In the genomic region with DNA sequence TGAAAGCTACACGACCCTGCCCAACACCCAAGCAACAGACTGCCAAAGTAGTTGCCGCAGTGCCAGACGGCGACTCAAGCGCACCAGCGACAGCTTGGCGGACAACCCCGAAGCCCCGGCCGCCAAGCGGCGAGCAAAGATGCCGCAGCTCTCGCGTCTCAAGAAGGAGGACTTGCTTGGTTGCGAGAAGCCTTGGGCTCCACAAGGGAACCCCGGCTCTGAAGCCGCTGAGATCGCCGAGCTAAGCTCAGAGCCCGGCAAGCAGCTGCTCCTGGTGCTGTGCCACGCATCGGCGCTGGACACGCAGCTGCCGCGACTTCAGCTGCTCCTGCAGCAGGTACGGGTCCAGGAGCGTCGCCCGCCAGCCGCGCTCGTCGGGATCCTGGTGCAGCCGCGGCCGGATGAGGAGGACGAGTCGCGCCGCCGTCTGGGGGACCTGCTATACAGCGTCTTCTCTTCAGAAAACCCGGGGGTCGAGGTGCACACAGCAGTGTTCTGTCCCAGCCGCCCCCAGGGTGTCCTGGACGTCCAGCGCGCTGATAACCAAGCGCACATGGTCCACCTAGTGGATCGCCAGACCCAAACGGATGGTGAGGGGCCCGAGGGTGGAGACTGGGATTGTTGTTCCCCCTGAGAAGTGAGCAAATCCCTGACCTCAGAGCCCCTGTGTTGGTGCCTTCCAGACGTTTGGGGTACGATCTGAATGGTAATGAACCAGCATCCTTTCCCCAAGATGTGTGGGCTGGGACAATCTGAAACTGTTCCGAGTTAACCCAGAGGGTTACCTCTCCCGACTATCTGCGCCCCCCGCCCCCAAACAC, we compare ENCODE assay signal across 8 mouse cellular contexts. TPM values are rescaled to one million over a fixed set of nuclear protein-coding genes. Genes with fewer than 3 reads are reported as not detected.
DNase-seq lines count a peak whose midpoint lies in the region; ATAC-seq and TF ChIP-seq lines count a peak whose summit lies in the region.

No protein-coding gene starts in this region.

- 0 out of 2 replicates have a peak, but pooled peaks have one; percentile 50 for ATAC-seq in embryonic facial prominence, embryonic 11.5 days (replicated peaks; ENCODE audit: insufficient number of reproducible peaks, low FRiP score, low TSS enrichment, low read depth)
- ATAC-seq in heart, postnatal 0 days (ENCODE audit: insufficient read depth, low read depth): peak; percentile 30; the same call in 1 of the 2 replicates
- ATAC-seq in lung, embryonic 15.5 days (ENCODE audit: borderline replicate concordance, extremely low read depth, low FRiP score, low TSS enrichment): peak; percentile 46
- no peak for ATAC-seq in erythroid progenitor cell, adult 5-6 weeks (replicated peaks; ENCODE audit: low FRiP score, poor library complexity, severe bottlenecking)

- peak; percentile 72 for DNase-seq in CD4-positive, CD25-positive, alpha-beta regulatory T cell, adult 2 months (ENCODE audit: low read depth, low spot score)
- peak; percentile 62 for DNase-seq in adrenal gland, postnatal 10 days
- DNase-seq in embryonic facial prominence, embryonic 11.5 days (ENCODE audit: low spot score): peak; percentile 77
- DNase-seq in heart, postnatal 0 days (ENCODE audit: low spot score): peak; percentile 13
- DNase-seq in layer of hippocampus, adult 8-10 months (ENCODE audit: low spot score in 2 of 2): peak; percentile 48 to 67
- DNase-seq in retina, embryonic 14.5 days (ENCODE audit: low spot score): peak; percentile 75

- H3K36me3 ChIP-seq in embryonic facial prominence, embryonic 11.5 days (replicated peaks; ENCODE audit: control insufficient read depth, insufficient read depth, low read depth, low read length): no peaks in the 10 kb centered on the region
- H3K36me3 ChIP-seq in heart, postnatal 0 days (replicated peaks; ENCODE audit: control insufficient read depth, insufficient read depth, low read length): no peaks in the 10 kb centered on the region
- no peaks in the 10 kb centered on the region for H3K36me3 ChIP-seq in lung, embryonic 15.5 days

- H3K4me1 ChIP-seq in embryonic facial prominence, embryonic 11.5 days (ENCODE audit: control insufficient read depth, insufficient read depth, low read length): no peaks in the 10 kb centered on the region
- no peaks in the 10 kb centered on the region for H3K4me1 ChIP-seq in heart, postnatal 0 days (ENCODE audit: control insufficient read depth, insufficient read depth)
- H3K4me1 ChIP-seq in lung, embryonic 15.5 days: 0 out of 2 replicates have a peak, but pooled peaks cover 3% of the 10 kb centered on the region

- no peak for TF ChIP-seq EP300 in heart, postnatal 0 days (IDR thresholded peaks at IDR 0.05; ENCODE audit: low read depth)

- peak overlapping the region; percentile 55 for H3K9ac ChIP-seq in embryonic facial prominence, embryonic 11.5 days (replicated peaks; ENCODE audit: low read length)
- H3K9ac ChIP-seq in heart, postnatal 0 days (replicated peaks; ENCODE audit: low read depth, low read length): peak overlapping the region; percentile 12
- peak overlapping the region; percentile 38 for H3K9ac ChIP-seq in lung, embryonic 15.5 days

- no peaks in the 10 kb centered on the region for H3K9me3 ChIP-seq in embryonic facial prominence, embryonic 11.5 days (replicated peaks; ENCODE audit: control insufficient read depth, low read length)
- H3K9me3 ChIP-seq in heart, postnatal 0 days (replicated peaks; ENCODE audit: control insufficient read depth, low read length): no peaks in the 10 kb centered on the region
- H3K9me3 ChIP-seq in lung, embryonic 15.5 days: no peaks in the 10 kb centered on the region

- H3K27me3 ChIP-seq in embryonic facial prominence, embryonic 11.5 days (ENCODE audit: control insufficient read depth, insufficient read depth, low read length): peaks cover 7% of the 10 kb centered on the region
- peaks cover 39% of the 10 kb centered on the region for H3K27me3 ChIP-seq in heart, postnatal 0 days (ENCODE audit: control insufficient read depth, insufficient read depth, low read length)
- H3K27me3 ChIP-seq in lung, embryonic 15.5 days: peaks cover 34% of the 10 kb centered on the region

- no peak overlapping the region for H3K27ac ChIP-seq in embryonic facial prominence, embryonic 11.5 days (replicated peaks; ENCODE audit: low read depth, low read length)
- H3K27ac ChIP-seq in heart, postnatal 0 days (ENCODE audit: low read depth): no peak overlapping the region
- no peak overlapping the region for H3K27ac ChIP-seq in lung, embryonic 15.5 days

- 0 out of 2 replicates have a peak, but pooled peaks have one; percentile 16 for TF ChIP-seq CTCF in heart, postnatal 0 days (IDR thresholded peaks at IDR 0.05; ENCODE audit: low read depth)

- H3K4me3 ChIP-seq in embryonic facial prominence, embryonic 11.5 days (ENCODE audit: low read depth, low read length): peak overlapping the region; percentile 40
- H3K4me3 ChIP-seq in heart, postnatal 0 days (ENCODE audit: low read depth, low read length): peak overlapping the region; percentile 52
- H3K4me3 ChIP-seq in lung, embryonic 15.5 days: peak overlapping the region; percentile 43

- peak overlapping the region; percentile 90 for H3K4me2 ChIP-seq in embryonic facial prominence, embryonic 11.5 days (ENCODE audit: low read depth, low read length)
- H3K4me2 ChIP-seq in heart, postnatal 0 days (ENCODE audit: low read depth, low read length): peak overlapping the region; percentile 79
- H3K4me2 ChIP-seq in lung, embryonic 15.5 days: peak overlapping the region; percentile 89

- 4% methylated on average over 60 of the region's 60 CpGs for WGBS in embryonic facial prominence, embryonic 11.5 days
- 3% methylated on average over 57 of the region's 60 CpGs for WGBS in heart, postnatal 0 days
- 2% methylated on average over 60 of the region's 60 CpGs for WGBS in lung, embryonic 15.5 days

RNA-seq across cellular contexts. Expression of gene Spata3, which starts 1.8 kb away (rescaled TPM):
- not detected for total RNA-seq in adrenal gland, postnatal 10 days (2021)
- polyA plus RNA-seq in embryonic facial prominence, embryonic 11.5 days (2014; fragmentation: Nextera tagmentation; extraction: Ambion mirVana): not detected in 2 replicates
- total RNA-seq in heart, postnatal 0 days (2014; rRNA removed; ENCODE audit: low replicate concordance): not detected in 2 replicates
- polyA plus RNA-seq in heart, postnatal 0 days (2015; fragmentation: Nextera tagmentation; extraction: Ambion mirVana): not detected in 2 replicates
- total RNA-seq in layer of hippocampus, adult 8-10 months (2022): 1 to 10 TPM; 1.1 to 1.7 (median 1.3) TPM
- polyA plus RNA-seq in lung, embryonic 15.5 days (2015; fragmentation: Nextera tagmentation; extraction: Ambion mirVana): not detected in 2 replicates
- not detected in 2 replicates for total RNA-seq in erythroid progenitor cell, adult 5-6 weeks (2015; ENCODE audit: low replicate concordance)
- total RNA-seq in erythroid progenitor cell, adult 5-6 weeks (2017; ENCODE audit: low replicate concordance): not detected in 2 replicates

RNA-seq across cellular contexts. Expression of gene 2810459M11Rik, which starts 27.2 kb away (rescaled TPM):
- 1 to 10 TPM; 3.7 to 8.0 TPM for total RNA-seq in adrenal gland, postnatal 10 days (2021)
- polyA plus RNA-seq in embryonic facial prominence, embryonic 11.5 days (2014; fragmentation: Nextera tagmentation; extraction: Ambion mirVana): 0.25 and 0.40 TPM in 2 replicates
- not detected in 2 replicates for total RNA-seq in heart, postnatal 0 days (2014; rRNA removed; ENCODE audit: low replicate concordance)
- not detected in 2 replicates for polyA plus RNA-seq in heart, postnatal 0 days (2015; fragmentation: Nextera tagmentation; extraction: Ambion mirVana)
- total RNA-seq in layer of hippocampus, adult 8-10 months (2022): 10 to 100 TPM; 12.6 to 22.3 (median 17.2) TPM
- 1.2 TPM in 2 replicates for polyA plus RNA-seq in lung, embryonic 15.5 days (2015; fragmentation: Nextera tagmentation; extraction: Ambion mirVana)
- total RNA-seq in erythroid progenitor cell, adult 5-6 weeks (2015; ENCODE audit: low replicate concordance): not detected in 2 replicates
- total RNA-seq in erythroid progenitor cell, adult 5-6 weeks (2017; ENCODE audit: low replicate concordance): not detected in 2 replicates

RNA-seq across cellular contexts. Expression of gene Psmd1, which starts 45.7 kb away (rescaled TPM):
- 100 to 1,000 TPM in 1 of 2 experiments, 10 to 100 TPM in 1; 95.2 to 101 TPM for total RNA-seq in adrenal gland, postnatal 10 days (2021)
- polyA plus RNA-seq in embryonic facial prominence, embryonic 11.5 days (2014; fragmentation: Nextera tagmentation; extraction: Ambion mirVana): 244 and 245 TPM in 2 replicates
- 58.3 and 101 TPM in 2 replicates for total RNA-seq in heart, postnatal 0 days (2014; rRNA removed; ENCODE audit: low replicate concordance)
- polyA plus RNA-seq in heart, postnatal 0 days (2015; fragmentation: Nextera tagmentation; extraction: Ambion mirVana): 110 and 116 TPM in 2 replicates
- total RNA-seq in layer of hippocampus, adult 8-10 months (2022): 100 to 1,000 TPM; 117 to 122 (median 118) TPM
- 172 and 176 TPM in 2 replicates for polyA plus RNA-seq in lung, embryonic 15.5 days (2015; fragmentation: Nextera tagmentation; extraction: Ambion mirVana)
- 54.8 and 84.7 TPM in 2 replicates for total RNA-seq in erythroid progenitor cell, adult 5-6 weeks (2015; ENCODE audit: low replicate concordance)
- total RNA-seq in erythroid progenitor cell, adult 5-6 weeks (2017; ENCODE audit: low replicate concordance): 83.6 and 94.6 TPM in 2 replicates

RNA-seq across cellular contexts. Expression of gene Gpr55, which starts 57.6 kb away (rescaled TPM):
- 1 to 10 TPM in 1 of 2 experiments, under 1 TPM in 1; 0.85 to 1.8 TPM for total RNA-seq in adrenal gland, postnatal 10 days (2021)
- not detected in 2 replicates for polyA plus RNA-seq in embryonic facial prominence, embryonic 11.5 days (2014; fragmentation: Nextera tagmentation; extraction: Ambion mirVana)
- total RNA-seq in heart, postnatal 0 days (2014; rRNA removed; ENCODE audit: low replicate concordance): 0.15 TPM in 1 of 2 replicates, not detected in the other
- polyA plus RNA-seq in heart, postnatal 0 days (2015; fragmentation: Nextera tagmentation; extraction: Ambion mirVana): 0.04 TPM in 1 of 2 replicates, not detected in the other
- under 1 TPM in 3 of 4 experiments, not detected in 1; 0.08 to 0.52 (median 0.25) TPM for total RNA-seq in layer of hippocampus, adult 8-10 months (2022)
- 0.09 TPM in 1 of 2 replicates, not detected in the other for polyA plus RNA-seq in lung, embryonic 15.5 days (2015; fragmentation: Nextera tagmentation; extraction: Ambion mirVana)
- not detected in 2 replicates for total RNA-seq in erythroid progenitor cell, adult 5-6 weeks (2015; ENCODE audit: low replicate concordance)
- 0.39 TPM in 1 of 2 replicates, not detected in the other for total RNA-seq in erythroid progenitor cell, adult 5-6 weeks (2017; ENCODE audit: low replicate concordance)

Comparison
In these comparisons a context has a peak if more than half of its experiments do, and no peak if none do; other contexts are left out.
1. DNase-seq: peak in every context shown above with its lines; median percentile 77 in embryonic facial prominence, embryonic 11.5 days; 75 in retina, embryonic 14.5 days; 72 in CD4-positive, CD25-positive, alpha-beta regulatory T cell, adult 2 months; 62 in adrenal gland, postnatal 10 days; 58 in layer of hippocampus, adult 8-10 months; 13 in heart, postnatal 0 days.